ENCODE assay signal across 16 mouse cellular contexts in genomic region chr10:80013609-80014008, GRCm38 (mm10).
"Had no signal": no experiment of that assay in that cellular context is flagged by ENCODE, and none has a peak within 500 bp of the region (broad histone marks: within the 10 kb centered on the region; RNA-seq: fewer than 3 reads in every experiment).

No protein-coding gene starts in this region.

- H3K27ac ChIP-seq: kidney, postnatal 0 days; layer of hippocampus, adult 2 months; limb, embryonic 15.5 days; liver, embryonic 13.5 days; lung, embryonic 15.5 days; macrophage; midbrain, embryonic 13.5 days; stomach, embryonic 15.5 days had no signal

- DNase-seq: kidney, adult 9 months; kidney, postnatal 4 days; liver, embryonic 13.5 days; liver, postnatal 0 days; lung, postnatal 14 days; right cerebral cortex, postnatal 14 days; thymus, adult 2 months; thymus, postnatal 25 days had no signal

- H3K4me2 ChIP-seq: limb, embryonic 15.5 days; liver, embryonic 13.5 days; midbrain, embryonic 13.5 days had no signal

- H3K27me3 ChIP-seq: megakaryocyte, embryonic 14.5 days had no signal

- H3K9ac ChIP-seq: limb, embryonic 15.5 days; liver, embryonic 13.5 days; liver, postnatal 0 days; lung, embryonic 15.5 days; midbrain, embryonic 13.5 days; stomach, embryonic 15.5 days had no signal

- ATAC-seq: liver, postnatal 0 days; midbrain, embryonic 13.5 days had no signal

- H3K4me3 ChIP-seq: layer of hippocampus, adult 2 months; limb, embryonic 15.5 days; liver, embryonic 13.5 days; lung, embryonic 15.5 days; midbrain, embryonic 13.5 days; stomach, embryonic 15.5 days had no signal

- H3K9me3 ChIP-seq: lung, embryonic 15.5 days; stomach, embryonic 15.5 days had no signal

- H3K4me1 ChIP-seq: midbrain, embryonic 13.5 days had no signal
